21 mouse cellular contexts compared by ENCODE assay signal in the genomic region with DNA sequence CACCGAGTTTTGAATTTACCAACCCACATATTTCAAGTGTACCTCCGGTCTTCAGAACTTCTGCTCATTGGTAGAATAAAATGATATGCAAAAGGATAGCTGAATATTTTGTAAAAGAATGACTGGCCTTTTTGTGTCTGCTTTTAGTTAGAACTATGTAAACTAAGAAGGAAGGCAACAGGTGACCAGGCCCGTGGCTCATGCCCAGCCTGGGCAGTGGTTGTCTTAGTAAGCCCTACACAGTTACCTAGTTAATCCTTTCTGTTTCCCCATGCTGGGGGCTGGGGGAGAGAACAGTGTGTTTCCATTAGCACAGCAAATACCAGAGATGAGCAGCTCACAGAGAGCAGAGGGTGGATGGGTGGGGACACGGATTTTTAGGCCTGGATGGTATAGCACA. TPM values are rescaled to one million over a fixed set of nuclear protein-coding genes. Genes with fewer than 3 reads are reported as not detected.
"Had no signal": no experiment of that assay in that cellular context is flagged by ENCODE, and none has a peak within 500 bp of the region (broad histone marks: within the 10 kb centered on the region; RNA-seq: fewer than 3 reads in every experiment).

No protein-coding gene starts in this region.

- ATAC-seq: liver, postnatal 0 days had no signal

- H3K27ac ChIP-seq: liver, embryonic 15.5 days; lung, embryonic 15.5 days; macrophage; midbrain, embryonic 12.5 days; neural tube, embryonic 13.5 days; neural tube, embryonic 15.5 days; stomach, embryonic 15.5 days; stomach, postnatal 0 days had no signal

- H3K4me3 ChIP-seq: liver, embryonic 15.5 days; lung, embryonic 15.5 days; megakaryocyte, embryonic 14.5 days; midbrain, embryonic 12.5 days; neural tube, embryonic 13.5 days; neural tube, embryonic 15.5 days; stomach, embryonic 15.5 days had no signal

- H3K36me3 ChIP-seq: liver, embryonic 15.5 days; midbrain, embryonic 12.5 days; neural tube, embryonic 13.5 days; neural tube, embryonic 15.5 days; stomach, embryonic 15.5 days had no signal

- H3K4me2 ChIP-seq: liver, embryonic 15.5 days; lung, embryonic 15.5 days; midbrain, embryonic 12.5 days; neural tube, embryonic 13.5 days; neural tube, embryonic 15.5 days had no signal

- H3K9me3 ChIP-seq: liver, embryonic 15.5 days; lung, embryonic 15.5 days; midbrain, embryonic 12.5 days; neural tube, embryonic 13.5 days; neural tube, embryonic 15.5 days; stomach, embryonic 15.5 days had no signal

- DNase-seq: liver, postnatal 0 days; lung, adult 2 months; lung, postnatal 14 days; lung, postnatal 36 days; midbrain, embryonic 14.5 days; retina, postnatal 1 day; right cerebral cortex, adult 18-20 months; right cerebral cortex, postnatal 25 days; right cerebral cortex, postnatal 4 days; thymus, adult 2 months; thymus, postnatal 4 days had no signal

- H3K9ac ChIP-seq: liver, embryonic 15.5 days; liver, postnatal 0 days; lung, embryonic 15.5 days; midbrain, embryonic 12.5 days; neural tube, embryonic 13.5 days; neural tube, embryonic 15.5 days; stomach, embryonic 15.5 days had no signal

RNA-seq across cellular contexts. Expression of a gene that starts 7.6 kb away (rescaled TPM):
- polyA plus RNA-seq: liver, postnatal 0 days; macrophage; testis, adult 2 months had no signal
